Mouse (Mus musculus): Measurements from ENCODE around the gene Mchr1. TPM values are rescaled to one million over a fixed set of nuclear protein-coding genes. Genes with fewer than 3 reads are reported as not detected.

Mchr1 gene
- polyA plus RNA-seq (2012): 0.03 and 0.11 TPM in 2 replicates

DNA sequence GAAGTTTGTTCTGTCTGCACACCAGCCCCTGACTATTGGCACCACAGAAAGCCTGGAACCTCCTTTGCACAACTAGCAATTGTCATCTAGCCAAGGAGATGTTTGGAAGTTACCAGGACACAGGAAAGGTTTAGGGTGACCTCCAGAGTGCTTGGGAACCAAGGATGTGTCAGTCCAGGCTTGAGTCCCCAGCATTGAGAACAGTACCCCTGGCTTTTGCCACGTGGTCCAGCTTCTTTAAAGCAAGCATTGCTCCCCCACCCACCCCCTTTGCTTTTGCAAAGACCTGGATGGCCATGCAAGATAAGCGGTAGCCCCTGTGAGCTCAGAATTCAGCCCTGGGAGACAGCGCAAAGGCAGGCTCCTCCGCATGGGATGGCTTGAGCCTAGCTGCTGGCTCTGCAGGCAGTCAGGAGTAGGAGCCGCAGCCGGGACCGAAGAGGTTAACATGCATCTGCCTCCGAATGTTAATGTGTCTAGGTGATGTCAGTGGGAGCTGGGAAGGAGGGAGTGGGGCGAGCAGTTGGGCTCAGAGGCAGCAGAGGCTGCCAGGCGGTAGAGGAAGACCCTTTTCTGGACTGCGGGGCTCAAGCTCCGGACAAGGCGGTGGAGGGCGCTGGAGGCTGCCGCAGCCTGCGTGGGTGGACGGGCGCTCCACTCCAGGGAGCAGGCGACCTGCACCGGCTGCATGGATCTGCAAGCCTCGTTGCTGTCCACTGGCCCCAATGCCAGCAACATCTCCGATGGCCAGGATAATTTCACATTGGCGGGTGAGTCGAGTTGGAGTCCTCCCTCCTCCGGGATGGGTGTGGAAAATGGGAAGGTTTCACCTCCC lies at the start of gene Mchr1:
Mchr1 (plus strand) TSS at position 414 of the 835 bp plus-strand sequence.

DNA sequence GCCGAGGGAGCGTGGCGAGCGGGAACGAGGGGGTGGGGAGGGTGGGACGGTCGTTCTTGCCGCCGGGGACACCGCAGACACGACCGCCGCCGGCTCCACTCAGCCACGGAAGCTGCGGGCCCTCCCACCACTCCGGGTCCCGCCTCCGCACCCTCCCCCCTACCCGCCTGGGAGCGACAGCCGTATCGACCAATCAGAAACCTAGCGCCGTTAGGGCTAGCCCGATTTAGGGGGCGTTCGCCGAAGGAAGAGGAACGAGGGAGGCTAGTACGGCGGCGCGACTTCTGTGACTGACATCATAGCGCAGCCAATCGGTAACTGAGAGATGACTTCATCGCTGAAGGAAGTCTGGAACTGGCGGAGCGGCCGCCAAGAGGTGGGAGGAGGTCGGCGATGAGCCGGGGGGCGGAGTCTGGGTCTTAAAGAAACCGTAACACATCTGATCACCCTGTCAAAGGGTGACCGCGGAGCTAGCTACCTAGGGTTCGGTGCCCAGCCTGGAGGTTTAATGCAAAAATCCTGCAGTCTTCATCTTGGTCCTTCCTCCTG lies 44.6 kb upstream of the Mchr1 start, which contains the start of gene Mrtfa:
Mrtfa (minus strand) TSS at position 128 of the 549 bp plus-strand sequence.

Other genes with a start within 250 kb of the Mchr1 start
- 73.7 and 78.7 TPM in 2 replicates for gene Mrtfa, start 44.7 kb upstream of the Mchr1 start, polyA plus RNA-seq (2012)
- 2.8 and 3.1 TPM in 2 replicates for gene Slc25a17, start 125.3 kb downstream of the Mchr1 start, polyA plus RNA-seq (2012)
- gene St13, start 164.6 kb downstream of the Mchr1 start, polyA plus RNA-seq (2012): 262 and 346 TPM in 2 replicates
- gene Xpnpep3, start 164.6 kb downstream of the Mchr1 start, polyA plus RNA-seq (2012): 0.37 and 0.47 TPM in 2 replicates
- gene Dnajb7, start 172.8 kb downstream of the Mchr1 start, polyA plus RNA-seq (2012): 0.11 TPM in 1 of 2 replicates, not detected in the other
- 44.2 and 48.9 TPM in 2 replicates for gene Rbx1, start 230.8 kb downstream of the Mchr1 start, polyA plus RNA-seq (2012)

All from megakaryocyte-erythroid progenitor cell, adult 5 weeks (primary cell).